Mouse (Mus musculus) heart, embryonic 14.5 days (tissue): ENCODE data around the gene Hormad1. TPM values are rescaled to one million over a fixed set of nuclear protein-coding genes. Genes with fewer than 3 reads are reported as not detected.
A peak's percentile ranks its signal among the peaks of the same experiment; 100 is the strongest.

Experiments
- ATAC-seq: fragments of 200-750 bp; cut with Nextera tagmentation; 2 replicates; pipeline ENCODE4 v1.8.0; 2017; ENCODE audit warnings: low read depth, moderate TSS enrichment; ENCODE audit not compliant: insufficient number of reproducible peaks, insufficient read depth, low FRiP score
- H3K27ac ChIP-seq, 2 experiments: fragments of 200-500 bp in 1 of 2; fragments of 300-500 bp in 1 of 2; sonication (generic) in 1 of 2; replicated peaks in 1 of 2; 2 replicates each; pipeline ENCODE4 v1.5.1; 2012 to 2014; ENCODE audit warnings: low read depth in 2 of 2, low read length in 2 of 2, control low read depth in 1 of 2, mild to moderate bottlenecking in 1 of 2, mixed read lengths in 1 of 2; ENCODE audit not compliant: control insufficient read depth in 1 of 2, insufficient read depth in 1 of 2
- H3K27me3 ChIP-seq: fragments of 300-500 bp; sonication (generic); 2 replicates; pipeline ENCODE4 v1.6.1; 2014; ENCODE audit warnings: mild to moderate bottlenecking, low read length, control low read depth; ENCODE audit not compliant: control insufficient read depth, insufficient read depth
- H3K36me3 ChIP-seq: fragments of 300-500 bp; sonication (generic); 2 replicates; pipeline ENCODE4 v1.6.1; 2014; ENCODE audit warnings: mild to moderate bottlenecking, control low read depth, low read length, mixed read lengths; ENCODE audit not compliant: control insufficient read depth, insufficient read depth
- H3K4me1 ChIP-seq, 2 experiments: fragments of 200-500 bp in 1 of 2; fragments of 300-500 bp in 1 of 2; sonication (generic) in 1 of 2; 2 replicates each; pipeline ENCODE4 v1.6.1; 2012 to 2014; ENCODE audit warnings: low read length in 2 of 2, control low read depth in 1 of 2, mixed read lengths in 1 of 2; ENCODE audit not compliant: control insufficient read depth in 2 of 2, insufficient read depth in 2 of 2
- H3K4me2 ChIP-seq: fragments of 300-500 bp; sonication (generic); 2 replicates; pipeline ENCODE4 v1.6.1; 2014; ENCODE audit warnings: mild to moderate bottlenecking, low read length
- H3K4me3 ChIP-seq, 2 experiments: fragments of 200-500 bp in 1 of 2; fragments of 300-500 bp in 1 of 2; sonication (generic) in 1 of 2; 2 replicates each; pipeline ENCODE4 v1.5.1; 2012 to 2014; ENCODE audit warnings: low read length in 2 of 2, mild to moderate bottlenecking in 2 of 2, control low read depth in 1 of 2, low read depth in 1 of 2, moderate library complexity in 1 of 2; ENCODE audit not compliant: control insufficient read depth in 1 of 2, insufficient read depth in 1 of 2
- H3K9ac ChIP-seq: fragments of 300-500 bp; sonication (generic); 2 replicates; pipeline ENCODE4 v1.6.1; 2014; ENCODE audit warnings: mild to moderate bottlenecking, low read length
- H3K9me3 ChIP-seq: fragments of 300-500 bp; sonication (generic); 2 replicates; pipeline ENCODE4 v1.6.1; 2016; ENCODE audit warnings: low read length, control low read depth; ENCODE audit not compliant: control insufficient read depth
- WGBS: fragments of 180-500 bp; shearing (Covaris S2); extraction: QIAGEN DNeasy Blood & Tissue Kit; methylation state at CpG from one replicate; pipeline ENCODE4 v1.1.7; 2014; 5-methylcytosine and 5-hydroxymethylcytosine counted together
- polyA plus RNA-seq: library from polyadenylated mRNA; unstranded; fragments of >200 nt; fragmentation: Nextera tagmentation; extraction: Ambion mirVana; gene quantifications from 2 replicates; pipeline ENCODE4 v1.2.1, GENCODE M21; 2014

Hormad1 gene
- polyA plus RNA-seq, 1 experiment from 2014 or later: not detected

DNA sequence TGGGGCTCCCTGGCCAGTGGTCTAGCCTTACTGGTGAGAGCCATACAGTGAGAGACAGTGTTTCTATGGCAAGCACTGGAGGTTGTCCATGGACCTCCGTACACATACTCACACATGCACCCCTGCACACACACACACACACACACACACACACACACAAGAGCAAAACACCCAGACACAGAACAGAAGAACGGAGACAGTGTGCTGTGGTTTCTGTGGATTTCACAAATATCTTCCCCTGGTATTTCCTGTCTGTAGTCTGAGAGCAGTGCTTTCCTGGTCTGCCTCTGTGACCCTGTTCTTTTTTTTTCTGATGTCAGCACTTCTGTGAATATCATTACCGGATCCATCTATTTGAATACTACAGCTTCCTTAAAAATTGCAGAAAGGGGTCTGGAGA is 35.8 kb upstream of the Hormad1 start:
- Histone ChIP-seq H3K27me3 (no peaks in the 10 kb centered on the region), H3K4me3 (no peak overlapping the region), H3K9me3 (no peaks in the 10 kb centered on the region), H3K4me1 (peaks cover 0 to 6% of the 10 kb centered on the region in 2 experiments; a peak in 1 of 4 replicates), H3K27ac (peak overlapping the region in 1 of 2 experiments; percentile 41; a peak in 1 of 4 replicates), H3K36me3 (no peaks in the 10 kb centered on the region), H3K4me2 (no peak overlapping the region), H3K9ac (no peak overlapping the region)
- 44% methylated on average over 3 of the region's 3 CpGs for WGBS
- no peak for ATAC-seq

DNA sequence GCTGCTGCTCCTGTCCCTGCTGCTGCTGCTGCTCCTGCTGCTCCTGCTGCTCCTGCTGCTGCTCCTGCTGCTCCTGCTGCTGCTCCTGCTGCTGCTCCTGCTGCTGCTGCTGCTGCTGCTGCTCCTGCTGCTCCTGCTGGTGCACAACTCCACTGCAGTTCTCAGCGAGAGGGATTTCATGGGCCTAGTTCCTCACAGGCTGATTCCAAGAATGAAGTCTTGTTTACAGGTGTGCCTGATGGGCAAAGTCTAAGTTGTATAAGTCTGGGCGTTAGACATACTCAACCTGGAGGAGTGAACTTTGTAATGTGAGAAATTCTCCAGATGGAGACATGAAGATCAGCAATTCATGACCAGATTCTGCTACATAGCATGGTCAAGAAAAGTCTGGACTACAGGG is 34.8 kb upstream of the Hormad1 start:
- no peaks in the 10 kb centered on the region for H3K9me3 ChIP-seq
- no peak overlapping the region for H3K4me2 ChIP-seq
- H3K4me1 ChIP-seq: peaks cover 0 to 6% of the 10 kb centered on the region in 2 experiments; a peak in 1 of 4 replicates
- H3K27ac ChIP-seq: no peak overlapping the region
- ATAC-seq: no peak
- H3K27me3 ChIP-seq: no peaks in the 10 kb centered on the region
- no peak overlapping the region for H3K9ac ChIP-seq
- no peak overlapping the region for H3K4me3 ChIP-seq
- WGBS: 63% methylated on average over 2 of the region's 2 CpGs
- no peaks in the 10 kb centered on the region for H3K36me3 ChIP-seq

DNA sequence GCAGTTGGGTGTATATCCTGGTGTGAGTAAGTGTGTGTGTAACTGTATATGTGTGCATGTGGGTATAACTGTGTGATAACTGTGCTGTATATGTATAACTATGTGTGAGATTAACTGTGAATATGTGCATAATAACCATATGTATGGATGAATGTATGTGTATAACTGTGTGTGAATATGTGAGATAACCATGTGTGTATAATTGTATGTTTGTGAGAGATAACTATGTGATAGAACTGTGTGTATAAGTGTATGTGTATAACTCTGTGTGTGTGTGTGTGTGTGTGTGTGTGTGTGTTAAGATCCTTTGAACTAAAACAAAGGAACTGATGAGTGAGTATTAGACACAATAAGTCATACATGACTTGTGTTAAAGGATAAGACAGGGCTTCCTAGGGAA is 33.4 kb upstream of the Hormad1 start:
- no peaks in the 10 kb centered on the region for H3K36me3 ChIP-seq
- no peaks in the 10 kb centered on the region for H3K9me3 ChIP-seq
- peaks cover 0 to 6% of the 10 kb centered on the region in 2 experiments; a peak in 1 of 4 replicates for H3K4me1 ChIP-seq
- H3K4me3 ChIP-seq: no peak overlapping the region
- H3K27ac ChIP-seq: no peak overlapping the region
- H3K4me2 ChIP-seq: no peak overlapping the region
- no peak for ATAC-seq
- H3K27me3 ChIP-seq: no peaks in the 10 kb centered on the region
- H3K9ac ChIP-seq: no peak overlapping the region

DNA sequence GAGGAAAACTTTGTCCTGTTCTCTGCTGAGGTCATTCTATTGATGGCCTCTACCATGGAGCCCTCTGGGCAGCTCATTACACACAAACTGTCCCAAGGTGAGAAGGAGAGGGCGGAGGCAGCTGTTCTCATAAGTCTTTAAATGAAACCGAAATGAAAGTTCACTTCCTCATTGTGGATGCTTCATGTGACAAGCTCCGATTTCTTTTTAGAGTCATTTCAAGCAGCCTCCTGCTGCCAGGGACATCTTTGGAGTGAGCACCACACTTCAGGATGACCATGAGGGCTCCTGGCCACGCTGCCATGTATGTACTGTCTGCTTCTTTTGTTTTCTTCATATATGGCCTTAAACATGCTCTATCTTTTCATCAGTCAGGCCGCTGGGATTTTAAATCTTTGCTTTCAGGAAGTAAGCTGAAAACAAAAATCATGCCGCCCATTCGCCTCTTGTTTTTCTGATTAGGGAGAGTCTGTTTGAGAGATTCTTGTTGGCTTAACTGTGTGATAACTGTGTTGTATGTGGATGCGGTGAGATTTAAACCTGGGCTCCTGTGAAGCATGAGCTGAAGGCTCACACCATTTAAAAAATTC is 32.8 kb upstream of the Hormad1 start, which contains the start of gene Ctss:
TSS of gene Ctss (plus strand) at position 165 of the 590 bp plus-strand sequence.
- H3K27ac ChIP-seq: no peak within 1 kb of the TSS
- WGBS: 82% methylated on average over 8 of the region's 8 CpGs
- H3K4me2 ChIP-seq: no peak within 1 kb of the TSS

DNA sequence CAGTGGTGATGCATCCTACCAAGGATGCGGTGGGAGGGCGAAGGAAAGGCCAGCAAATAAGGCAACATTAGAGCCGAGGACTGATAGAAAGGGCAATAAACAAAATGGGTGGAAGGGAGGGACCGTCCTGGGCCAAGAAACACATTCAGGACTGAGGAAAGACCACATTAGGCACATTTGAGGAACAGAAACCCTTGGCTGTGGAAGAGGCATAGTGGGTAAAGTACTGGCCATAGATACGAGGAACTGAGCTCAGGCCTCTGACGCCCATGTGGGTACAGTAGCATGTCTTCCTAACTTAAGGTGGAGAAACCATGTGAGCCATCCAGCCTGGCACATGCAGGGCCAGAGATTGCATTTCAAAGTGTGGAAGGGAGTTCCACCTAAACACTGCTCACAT is 29.7 kb upstream of the Hormad1 start:
- Histone ChIP-seq H3K27ac (no peak overlapping the region), H3K36me3 (no peaks in the 10 kb centered on the region), H3K27me3 (no peaks in the 10 kb centered on the region), H3K4me2 (no peak overlapping the region), H3K9me3 (no peaks in the 10 kb centered on the region), H3K4me3 (no peak overlapping the region), H3K4me1 (no peaks in the 10 kb centered on the region), H3K9ac (no peak overlapping the region)
- 83% methylated on average over 6 of the region's 6 CpGs for WGBS
- ATAC-seq: no peak

More for the DNA sequence above, 32.8 kb upstream of the Hormad1 start, which contains the start of gene Ctss:
- ATAC-seq: no peak
- H3K36me3 ChIP-seq: no peaks in the 10 kb centered on the region
- H3K4me3 ChIP-seq: no peak within 1 kb of the TSS
- no peaks in the 10 kb centered on the region for H3K27me3 ChIP-seq
- no peaks in the 10 kb centered on the region for H3K9me3 ChIP-seq
- no peak within 1 kb of the TSS for H3K9ac ChIP-seq
- peaks cover 0 to 4% of the 10 kb centered on the region in 2 experiments; a peak in 1 of 4 replicates for H3K4me1 ChIP-seq

DNA sequence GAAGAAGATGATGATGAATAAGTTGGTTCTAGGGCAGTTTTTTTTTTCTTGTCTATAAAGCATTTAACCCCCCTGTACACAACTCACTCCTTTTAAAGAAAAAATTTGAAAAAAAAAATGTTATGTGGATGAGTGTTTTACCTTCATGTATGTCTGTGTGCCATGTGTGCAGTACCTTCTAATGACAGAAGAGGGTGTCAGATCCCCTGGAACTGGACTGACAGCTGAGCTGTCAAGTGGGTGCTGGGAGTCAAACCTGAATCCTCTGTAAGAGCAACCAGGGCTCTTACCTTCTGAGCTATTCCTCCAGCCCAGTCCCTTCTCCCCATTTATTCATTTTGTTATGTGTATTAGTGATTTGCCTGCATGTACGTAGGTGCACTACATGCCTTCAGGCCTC is 28.5 kb upstream of the Hormad1 start:
- whole genome bisulfite sequencing: 93% methylated on average over 1 of the region's 1 CpGs
- H3K27ac ChIP-seq: no peak overlapping the region
- no peak for ATAC-seq
- no peak overlapping the region for H3K4me3 ChIP-seq
- H3K9me3 ChIP-seq: no peaks in the 10 kb centered on the region
- H3K36me3 ChIP-seq: no peaks in the 10 kb centered on the region
- no peaks in the 10 kb centered on the region for H3K4me1 ChIP-seq
- H3K4me2 ChIP-seq: no peak overlapping the region
- no peaks in the 10 kb centered on the region for H3K27me3 ChIP-seq
- no peak overlapping the region for H3K9ac ChIP-seq

DNA sequence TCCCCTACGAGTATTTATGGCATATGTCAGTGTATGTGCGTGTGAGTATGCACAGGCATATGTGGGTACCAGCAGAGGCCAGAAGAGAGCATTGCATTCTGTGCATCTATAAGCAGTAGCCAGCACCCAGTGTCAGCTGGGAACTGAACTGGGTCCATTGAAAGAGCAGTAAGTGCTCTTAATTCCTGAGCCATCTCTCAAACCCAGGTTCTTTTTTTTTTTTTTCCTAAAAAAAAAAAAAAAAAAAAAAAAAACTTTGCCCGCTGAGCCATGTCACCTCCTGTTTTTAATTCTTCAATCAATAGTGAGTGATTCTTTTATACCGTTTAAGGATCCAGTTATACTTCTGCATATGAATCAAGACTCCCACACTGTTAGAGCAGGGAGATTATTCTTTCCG is 26.1 kb upstream of the Hormad1 start:
- WGBS: 87% methylated on average over 5 of the region's 5 CpGs
- H3K4me2 ChIP-seq: no peak overlapping the region

DNA sequence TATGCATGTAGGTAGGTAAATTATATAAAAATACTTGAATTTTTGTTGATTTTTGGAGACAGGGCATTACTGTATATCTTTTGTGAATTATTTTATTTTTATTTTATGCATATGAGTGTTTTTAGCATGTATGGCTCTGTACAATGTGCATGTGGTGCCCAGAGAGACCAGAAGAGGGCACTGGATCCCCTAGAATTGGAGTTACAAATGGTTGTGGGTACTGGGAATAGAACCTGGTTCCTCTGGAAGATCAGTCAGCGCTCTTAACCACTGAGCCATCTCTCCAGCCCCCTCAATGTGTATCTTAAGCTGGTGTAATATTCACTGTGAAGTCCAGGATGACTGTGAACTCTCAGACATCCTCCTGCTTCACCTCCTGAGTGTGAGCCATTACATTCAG is 24.6 kb upstream of the Hormad1 start:
- WGBS: 82% methylated on average over 1 of the region's 1 CpGs
- no peaks in the 10 kb centered on the region for H3K36me3 ChIP-seq
- H3K27ac ChIP-seq: no peak overlapping the region
- no peak overlapping the region for H3K9ac ChIP-seq
- no peak for ATAC-seq
- H3K4me1 ChIP-seq: no peaks in the 10 kb centered on the region
- H3K4me2 ChIP-seq: no peak overlapping the region
- H3K4me3 ChIP-seq: no peak overlapping the region
- no peaks in the 10 kb centered on the region for H3K9me3 ChIP-seq
- no peaks in the 10 kb centered on the region for H3K27me3 ChIP-seq

More for the DNA sequence above, 26.1 kb upstream of the Hormad1 start:
- Histone ChIP-seq H3K9ac (no peak overlapping the region), H3K36me3 (no peaks in the 10 kb centered on the region), H3K4me1 (no peaks in the 10 kb centered on the region), H3K27me3 (no peaks in the 10 kb centered on the region), H3K27ac (no peak overlapping the region), H3K9me3 (no peaks in the 10 kb centered on the region), H3K4me3 (no peak overlapping the region)
- no peak for ATAC-seq
